8 mouse cellular contexts compared by ENCODE assay signal in genomic region chr7:81372337-81372920, GRCm38 (mm10). TPM values are rescaled to one million over a fixed set of nuclear protein-coding genes. Genes with fewer than 3 reads are reported as not detected.
DNase-seq lines count a peak whose midpoint lies in the region; ATAC-seq and TF ChIP-seq lines count a peak whose summit lies in the region.

No protein-coding gene starts in this region.

- no peak for ATAC-seq in kidney, postnatal 0 days (replicated peaks; ENCODE audit: low FRiP score, low read depth)
- ATAC-seq in lung, embryonic 16.5 days (ENCODE audit: low read depth) = peak; percentile 64

- no peak for TF ChIP-seq CTCF in kidney, postnatal 0 days (IDR thresholded peaks at IDR 0.05; ENCODE audit: low read depth)

- H3K36me3 ChIP-seq in kidney, postnatal 0 days (ENCODE audit: insufficient read depth, low read length) = no peaks in the 10 kb centered on the region
- no peaks in the 10 kb centered on the region for H3K36me3 ChIP-seq in lung, embryonic 16.5 days (ENCODE audit: control insufficient read depth, insufficient read depth, low read length)

- intact Hi-C loops in gastrocnemius, postnatal 14 days (cut with DNase I; ENCODE audit: low total_unique reads) = no loop called here

- WGBS in kidney, postnatal 0 days = 6% methylated on average over 13 of the region's 13 CpGs
- WGBS in lung, embryonic 16.5 days = 8% methylated on average over 13 of the region's 13 CpGs

- H3K4me2 ChIP-seq in kidney, postnatal 0 days (ENCODE audit: low read length) = peak overlapping the region; percentile 21; the same call in 1 of the 2 replicates
- peak overlapping the region; percentile 39 for H3K4me2 ChIP-seq in lung, embryonic 16.5 days (ENCODE audit: low read depth, low read length)

- H3K27me3 ChIP-seq in kidney, postnatal 0 days (ENCODE audit: insufficient read depth, low read length) = 0 out of 2 replicates have a peak, but pooled peaks cover 4% of the 10 kb centered on the region
- peaks cover 4% of the 10 kb centered on the region; the same call in 1 of the 2 replicates for H3K27me3 ChIP-seq in lung, embryonic 16.5 days (ENCODE audit: control insufficient read depth, insufficient read depth, low read depth, low read length)

- H3K4me3 ChIP-seq in kidney, postnatal 0 days (replicated peaks; ENCODE audit: low read depth, low read length) = no peak overlapping the region
- no peak overlapping the region for H3K4me3 ChIP-seq in lung, embryonic 16.5 days (ENCODE audit: low read length)

- no peak overlapping the region for H3K27ac ChIP-seq in kidney, postnatal 0 days
- no peak overlapping the region for H3K27ac ChIP-seq in lung, embryonic 16.5 days (ENCODE audit: low read length)

- H3K9me3 ChIP-seq in kidney, postnatal 0 days (replicated peaks; ENCODE audit: low read length) = no peaks in the 10 kb centered on the region
- H3K9me3 ChIP-seq in lung, embryonic 16.5 days (ENCODE audit: control insufficient read depth, low read length) = no peaks in the 10 kb centered on the region

- H3K4me1 ChIP-seq in kidney, postnatal 0 days (replicated peaks; ENCODE audit: insufficient read depth, low read length) = no peaks in the 10 kb centered on the region
- no peaks in the 10 kb centered on the region; the same call in 1 of the 2 replicates for H3K4me1 ChIP-seq in lung, embryonic 16.5 days (replicated peaks; ENCODE audit: control insufficient read depth, insufficient read depth, low read length)

- H3K9ac ChIP-seq in kidney, postnatal 0 days (ENCODE audit: low read depth, low read length) = no peak overlapping the region
- H3K9ac ChIP-seq in lung, embryonic 16.5 days (ENCODE audit: low read length) = no peak overlapping the region

- peak; percentile 64 for DNase-seq in kidney, postnatal 0 days (ENCODE audit: low spot score)
- DNase-seq in kidney, adult 11 months = no peak
- DNase-seq in embryo, embryonic 10 days (ENCODE audit: low spot score) = peak; percentile 70
- DNase-seq in gastrocnemius, postnatal 14 days = peak; percentile 49
- peak; percentile 17 for DNase-seq in kidney, postnatal 14 days
- DNase-seq in retina, postnatal 1 day = peak; percentile 74
- no peak for DNase-seq in T-cell, adult 2 months (ENCODE audit: low spot score)

RNA-seq across cellular contexts. Expression of gene Rps17, which starts 27.4 kb away (rescaled TPM):
- 1,280 and 1,501 TPM in 2 replicates for polyA plus RNA-seq in kidney, postnatal 0 days (2015; fragmentation: Nextera tagmentation; extraction: Ambion mirVana)
- 1,000 to 10,000 TPM in 1 of 2 experiments, 100 to 1,000 TPM in 1; 890 to 1,010 TPM for total RNA-seq in gastrocnemius, postnatal 14 days (2021)
- polyA plus RNA-seq in lung, embryonic 16.5 days (2015; fragmentation: Nextera tagmentation; extraction: Ambion mirVana) = 1,215 and 1,240 TPM in 2 replicates

Comparison
In these comparisons a context has a peak if more than half of its experiments do, and no peak if none do; other contexts are left out.
1. DNase-seq: peak in kidney, postnatal 0 days (single experiment), embryo, embryonic 10 days (single experiment), gastrocnemius, postnatal 14 days (single experiment), kidney, postnatal 14 days (single experiment) and retina, postnatal 1 day (single experiment); none in kidney, adult 11 months (single experiment) and T-cell, adult 2 months (single experiment).